Mouse (Mus musculus): ENCODE results near the gene Mybpc2. TPM values are rescaled to one million over a fixed set of nuclear protein-coding genes. Genes with fewer than 3 reads are reported as not detected.

Mybpc2 gene
- total and polyA plus RNA-seq, 2 experiments from 2014 or later: 0.25 to 0.47 TPM

DNA sequence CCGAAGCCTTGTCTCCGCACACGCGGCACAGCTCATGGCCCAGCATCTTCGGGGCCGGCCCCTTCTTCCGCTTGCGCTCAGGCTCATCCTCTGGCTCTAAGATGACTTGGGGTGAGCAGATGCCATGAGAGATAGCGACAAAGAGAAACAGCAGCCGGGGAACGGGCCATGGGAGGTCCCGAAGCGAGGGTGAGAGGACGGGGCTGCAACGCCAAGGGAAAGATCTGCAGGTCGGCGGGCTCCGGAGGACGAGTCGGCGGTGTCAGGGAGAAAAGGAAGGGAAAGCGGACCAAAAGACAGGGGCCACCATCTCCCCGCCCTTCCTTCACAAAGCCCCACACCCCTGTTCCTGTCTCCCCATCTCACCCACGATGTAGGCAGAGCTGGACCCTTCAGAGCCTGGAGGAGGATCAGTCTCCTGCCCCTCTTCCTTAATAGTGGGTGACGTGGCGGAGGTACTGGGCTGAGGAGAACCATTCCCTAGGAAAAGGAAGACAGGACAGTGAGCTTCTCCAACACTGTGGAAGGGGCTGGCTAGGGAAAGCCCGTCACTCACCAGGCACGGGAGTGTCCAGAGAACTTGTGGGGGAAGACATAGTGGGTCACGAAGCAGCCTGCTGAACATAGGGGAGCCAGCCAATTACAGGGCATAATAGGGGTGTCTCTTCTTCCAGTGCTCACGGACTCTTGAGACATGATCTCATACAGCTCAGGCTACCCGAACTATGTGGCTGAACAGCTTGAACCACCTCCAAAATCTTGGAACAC, 27.9 kb upstream of the Mybpc2 start:
- TF ChIP-seq CTCF (IDR thresholded peaks at IDR 0.05; ENCODE audit: low read depth): no peak
- Histone ChIP-seq H3K27ac (peak overlapping the region; percentile 87; the same call in 1 of the 2 replicates), H3K36me3 (ENCODE audit: insufficient read depth, low read length) (peaks cover 19% of the 10 kb centered on the region), H3K4me2 (ENCODE audit: low read depth, low read length) (peak overlapping the region; percentile 80), H3K4me3 (ENCODE audit: low read length) (peak overlapping the region; percentile 79; the same call in 1 of the 2 replicates), H3K9ac (replicated peaks; ENCODE audit: low read length) (no peak overlapping the region), H3K9me3 (ENCODE audit: low read length) (no peaks in the 10 kb centered on the region), H3K4me1 (ENCODE audit: insufficient read depth, low read length) (peaks cover 11% of the 10 kb centered on the region), H3K27me3 (ENCODE audit: insufficient read depth, low read length) (no peaks in the 10 kb centered on the region)
- no peak for ATAC-seq
- WGBS: 88% methylated on average over 31 of the region's 31 CpGs
- DNase-seq (ENCODE audit: low spot score): no peak

GRCm38 (mm10) chr7:44551731-44552130, 27.3 kb upstream of the Mybpc2 start:
- Histone ChIP-seq H3K4me3 (ENCODE audit: low read length) (no peak overlapping the region), H3K4me2 (ENCODE audit: low read depth, low read length) (no peak overlapping the region), H3K9ac (replicated peaks; ENCODE audit: low read length) (no peak overlapping the region), H3K9me3 (ENCODE audit: low read length) (no peaks in the 10 kb centered on the region), H3K27ac (no peak overlapping the region), H3K36me3 (ENCODE audit: insufficient read depth, low read length) (peaks cover 19% of the 10 kb centered on the region), H3K27me3 (ENCODE audit: insufficient read depth, low read length) (no peaks in the 10 kb centered on the region), H3K4me1 (ENCODE audit: insufficient read depth, low read length) (peaks cover 11% of the 10 kb centered on the region)
- WGBS: 83% methylated on average over 22 of the region's 22 CpGs
- no peak for DNase-seq (ENCODE audit: low spot score)
- no peak for TF ChIP-seq CTCF (IDR thresholded peaks at IDR 0.05; ENCODE audit: low read depth)
- no peak for ATAC-seq

GRCm38 (mm10) chr7:44551301-44551700, 26.8 kb upstream of the Mybpc2 start:
- Histone ChIP-seq H3K9me3 (ENCODE audit: low read length) (no peaks in the 10 kb centered on the region), H3K4me2 (ENCODE audit: low read depth, low read length) (no peak overlapping the region), H3K9ac (replicated peaks; ENCODE audit: low read length) (no peak overlapping the region), H3K4me1 (ENCODE audit: insufficient read depth, low read length) (peaks cover 11% of the 10 kb centered on the region), H3K27ac (no peak overlapping the region), H3K27me3 (ENCODE audit: insufficient read depth, low read length) (no peaks in the 10 kb centered on the region), H3K36me3 (ENCODE audit: insufficient read depth, low read length) (peaks cover 19% of the 10 kb centered on the region), H3K4me3 (ENCODE audit: low read length) (no peak overlapping the region)
- 92% methylated on average over 21 of the region's 21 CpGs for whole genome bisulfite sequencing
- DNase-seq (ENCODE audit: low spot score) (no peak), ATAC-seq (no peak)
- TF ChIP-seq CTCF (IDR thresholded peaks at IDR 0.05; ENCODE audit: low read depth): no peak

DNA sequence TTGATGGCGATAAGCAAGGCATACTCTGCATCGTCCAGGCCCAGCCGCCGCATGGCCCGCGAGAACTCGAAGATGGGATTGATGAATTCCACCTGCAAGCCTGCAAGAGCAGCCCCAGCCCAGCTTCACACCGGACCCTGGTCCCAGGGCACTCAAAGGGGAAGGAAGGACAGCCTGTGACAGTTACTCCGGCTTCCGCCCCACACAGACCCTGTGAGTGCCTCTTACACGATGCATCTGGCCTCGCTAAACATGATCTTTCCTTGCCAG, 25.9 kb upstream of the Mybpc2 start:
- Histone ChIP-seq H3K4me1 (ENCODE audit: insufficient read depth, low read length) (peaks cover 11% of the 10 kb centered on the region), H3K27ac (no peak overlapping the region), H3K27me3 (ENCODE audit: insufficient read depth, low read length) (no peaks in the 10 kb centered on the region), H3K4me2 (ENCODE audit: low read depth, low read length) (no peak overlapping the region), H3K4me3 (ENCODE audit: low read length) (no peak overlapping the region), H3K36me3 (ENCODE audit: insufficient read depth, low read length) (peaks cover 19% of the 10 kb centered on the region), H3K9ac (replicated peaks; ENCODE audit: low read length) (no peak overlapping the region), H3K9me3 (ENCODE audit: low read length) (no peaks in the 10 kb centered on the region)
- no peak for ATAC-seq
- TF ChIP-seq CTCF (IDR thresholded peaks at IDR 0.05; ENCODE audit: low read depth): no peak
- WGBS: 98% methylated on average over 12 of the region's 12 CpGs
- no peak for DNase-seq (ENCODE audit: low spot score)

GRCm38 (mm10) chr7:44549621-44550408, 25.4 kb upstream of the Mybpc2 start:
- Histone ChIP-seq H3K36me3 (ENCODE audit: insufficient read depth, low read length) (peaks cover 19% of the 10 kb centered on the region), H3K27me3 (ENCODE audit: insufficient read depth, low read length) (no peaks in the 10 kb centered on the region), H3K4me1 (ENCODE audit: insufficient read depth, low read length) (peaks cover 11% of the 10 kb centered on the region), H3K9ac (replicated peaks; ENCODE audit: low read length) (no peak overlapping the region), H3K4me2 (ENCODE audit: low read depth, low read length) (no peak overlapping the region), H3K9me3 (ENCODE audit: low read length) (no peaks in the 10 kb centered on the region), H3K27ac (no peak overlapping the region), H3K4me3 (ENCODE audit: low read length) (no peak overlapping the region)
- no peak for ATAC-seq
- WGBS: 95% methylated on average over 23 of the region's 23 CpGs
- no peak for DNase-seq (ENCODE audit: low spot score)
- no peak for TF ChIP-seq CTCF (IDR thresholded peaks at IDR 0.05; ENCODE audit: low read depth)

DNA sequence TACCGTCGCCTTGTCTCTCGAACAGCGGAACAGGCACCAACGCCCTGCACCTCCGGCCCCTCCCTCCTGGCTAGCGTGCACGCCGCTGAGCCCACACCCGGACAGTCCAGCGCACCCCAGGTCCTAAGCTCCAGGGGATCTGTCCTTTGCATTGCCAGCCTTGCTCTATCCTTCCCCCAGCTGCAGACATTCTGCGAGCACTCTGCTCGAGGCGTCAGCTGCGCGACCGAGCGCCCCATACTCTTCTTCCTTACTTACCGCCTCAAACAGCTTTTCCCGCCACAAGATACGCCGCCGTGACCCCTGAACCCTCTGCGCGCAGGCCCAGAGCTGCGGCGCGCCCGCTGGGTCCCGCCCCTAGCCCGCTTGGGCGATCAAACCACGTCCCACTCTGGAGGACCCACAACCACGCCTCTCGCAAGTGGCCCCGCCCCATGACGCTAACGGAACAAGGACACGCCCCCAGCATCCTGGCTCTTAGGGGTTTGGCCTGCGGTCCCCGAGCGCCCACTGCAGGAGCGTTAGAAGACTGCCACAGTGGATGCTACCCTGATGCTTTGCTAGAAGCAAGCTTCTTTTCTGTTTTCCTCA, 24.1 kb upstream of the Mybpc2 start, which contains the start of gene Pold1:
Gene Pold1, minus strand, starts transcription at position 353 of the 591 bp plus-strand sequence.
- WGBS: under 1% methylated on average over 43 of the region's 43 CpGs
- ATAC-seq: peak; percentile 94
- Histone ChIP-seq H3K4me2 (ENCODE audit: low read depth, low read length) (peak within 1 kb of the TSS; percentile 96), H3K4me3 (ENCODE audit: low read length) (peak within 1 kb of the TSS; percentile 51), H3K9me3 (ENCODE audit: low read length) (no peaks in the 10 kb centered on the region), H3K27ac (peak within 1 kb of the TSS; percentile 69; the same call in 1 of the 2 replicates), H3K27me3 (ENCODE audit: insufficient read depth, low read length) (no peaks in the 10 kb centered on the region), H3K36me3 (ENCODE audit: insufficient read depth, low read length) (peaks cover 19% of the 10 kb centered on the region), H3K4me1 (ENCODE audit: insufficient read depth, low read length) (peaks cover 8% of the 10 kb centered on the region), H3K9ac (replicated peaks; ENCODE audit: low read length) (peak within 1 kb of the TSS; percentile 45; the same call in 1 of the 2 replicates)
- TF ChIP-seq CTCF (IDR thresholded peaks at IDR 0.05; ENCODE audit: low read depth): peak; percentile 90
- DNase-seq (ENCODE audit: low spot score): peak; percentile 100

All from hindbrain, postnatal 0 days (tissue).